Mouse (Mus musculus): ENCODE measurements around the gene Mat1a.

Mat1a gene

GRCm38 (mm10) chr14:41124683-41125082 is 19.8 kb downstream of the Mat1a start:
- in situ Hi-C loops (cut with MboI; ENCODE audit: low pct_unique_long_range_greater_than_20kb in 1 of 2, low sequenced_read_pairs in 2 of 2, unreplicated experiment in 1 of 2): no loop called here

- in situ Hi-C loops (cut with MboI; ENCODE audit: low pct_unique_long_range_greater_than_20kb in 1 of 2, low sequenced_read_pairs in 2 of 2, unreplicated experiment in 1 of 2): no loop called here
Measured at GRCm38 (mm10) chr14:41127997-41128396, 23.2 kb downstream of the Mat1a start.

- in situ Hi-C loops (cut with MboI; ENCODE audit: low pct_unique_long_range_greater_than_20kb in 1 of 2, low sequenced_read_pairs in 2 of 2, unreplicated experiment in 1 of 2): no loop called here
Measured at GRCm38 (mm10) chr14:41131540-41131939, 26.7 kb downstream of the Mat1a start, which contains the start of gene Sftpa1. Gene Sftpa1, plus strand, starts transcription at chr14:41131782.

- in situ Hi-C loops (cut with MboI; ENCODE audit: low pct_unique_long_range_greater_than_20kb in 1 of 2, low sequenced_read_pairs in 2 of 2, unreplicated experiment in 1 of 2): no loop called here
Measured at GRCm38 (mm10) chr14:41137006-41137405, 32.2 kb downstream of the Mat1a start.

GRCm38 (mm10) chr14:41140686-41141085 is 35.9 kb downstream of the Mat1a start:
- in situ Hi-C loops (cut with MboI; ENCODE audit: low pct_unique_long_range_greater_than_20kb in 1 of 2, low sequenced_read_pairs in 2 of 2, unreplicated experiment in 1 of 2): no loop called here

- in situ Hi-C loops (cut with MboI; ENCODE audit: low pct_unique_long_range_greater_than_20kb in 1 of 2, low sequenced_read_pairs in 2 of 2, unreplicated experiment in 1 of 2): no loop called here
Measured at GRCm38 (mm10) chr14:41146035-41146434, 41.2 kb downstream of the Mat1a start.

- in situ Hi-C loops (cut with MboI; ENCODE audit: low pct_unique_long_range_greater_than_20kb in 1 of 2, low sequenced_read_pairs in 2 of 2, unreplicated experiment in 1 of 2): no loop called here
Measured at GRCm38 (mm10) chr14:41146922-41147321, 42.1 kb downstream of the Mat1a start.

- in situ Hi-C loops (cut with MboI; ENCODE audit: low pct_unique_long_range_greater_than_20kb in 1 of 2, low sequenced_read_pairs in 2 of 2, unreplicated experiment in 1 of 2): no loop called here
Measured at GRCm38 (mm10) chr14:41147356-41147755, 42.5 kb downstream of the Mat1a start.

- in situ Hi-C loops (cut with MboI; ENCODE audit: low pct_unique_long_range_greater_than_20kb in 1 of 2, low sequenced_read_pairs in 2 of 2, unreplicated experiment in 1 of 2): no loop called here
Measured at GRCm38 (mm10) chr14:41151220-41151898, 46.5 kb downstream of the Mat1a start, which contains the start of gene Mbl1. Gene Mbl1, plus strand, starts transcription at chr14:41151458.

GRCm38 (mm10) chr14:41160076-41160475 is 55.2 kb downstream of the Mat1a start:
- in situ Hi-C loops (cut with MboI; ENCODE audit: low pct_unique_long_range_greater_than_20kb in 1 of 2, low sequenced_read_pairs in 2 of 2, unreplicated experiment in 1 of 2): no loop called here

GRCm38 (mm10) chr14:41160743-41161142 is 55.9 kb downstream of the Mat1a start:
- in situ Hi-C loops (cut with MboI; ENCODE audit: low pct_unique_long_range_greater_than_20kb in 1 of 2, low sequenced_read_pairs in 2 of 2, unreplicated experiment in 1 of 2): no loop called here

GRCm38 (mm10) chr14:41162663-41163062 is 57.8 kb downstream of the Mat1a start:
- in situ Hi-C loops (cut with MboI; ENCODE audit: low pct_unique_long_range_greater_than_20kb in 1 of 2, low sequenced_read_pairs in 2 of 2, unreplicated experiment in 1 of 2): no loop called here

GRCm38 (mm10) chr14:41167278-41167677 is 62.4 kb downstream of the Mat1a start:
- in situ Hi-C loops (cut with MboI; ENCODE audit: low pct_unique_long_range_greater_than_20kb in 1 of 2, low sequenced_read_pairs in 2 of 2, unreplicated experiment in 1 of 2): loop anchor here in 1 of 2 experiments (5.0 kb wide), 1 partner anchor 75 kb away; no protein-coding TSS in a partner anchor

- in situ Hi-C loops (cut with MboI; ENCODE audit: low pct_unique_long_range_greater_than_20kb in 1 of 2, low sequenced_read_pairs in 2 of 2, unreplicated experiment in 1 of 2): loop anchor here in 1 of 2 experiments (5.0 kb wide), 1 partner anchor 76 kb away; no protein-coding TSS in a partner anchor
Measured at GRCm38 (mm10) chr14:41168567-41168966, 63.7 kb downstream of the Mat1a start.

GRCm38 (mm10) chr14:41170514-41170913 is 65.7 kb downstream of the Mat1a start:
- in situ Hi-C loops (cut with MboI; ENCODE audit: low pct_unique_long_range_greater_than_20kb in 1 of 2, low sequenced_read_pairs in 2 of 2, unreplicated experiment in 1 of 2): no loop called here
